Mouse (Mus musculus) forebrain, postnatal 0 days (tissue): ENCODE results near the gene Gm3336. TPM values are rescaled to one million over a fixed set of nuclear protein-coding genes. Genes with fewer than 3 reads are reported as not detected.

ENCODE experiments used
- ATAC-seq: fragments of 200-750 bp; cut with Nextera tagmentation; 2 replicates; pipeline ENCODE4 v1.8.0; 2017; ENCODE audit warnings: mild to moderate bottlenecking, moderate library complexity
- DNase-seq: peaks from one replicate; pipeline ENCODE4 v3.0.0-alpha.2; 2015
- H3K27ac ChIP-seq: fragments of 300-500 bp; sonication (generic); 2 replicates; pipeline ENCODE4 v1.5.1; 2014; ENCODE audit warnings: low read depth, mild to moderate bottlenecking, antibody characterized with exemption, low read length, moderate library complexity, mixed read lengths
- H3K27me3 ChIP-seq: fragments of 300-500 bp; sonication (generic); 2 replicates; pipeline ENCODE4 v1.6.1; 2014; ENCODE audit warnings: mild to moderate bottlenecking, low read length, mixed read lengths; ENCODE audit not compliant: insufficient read depth
- H3K36me3 ChIP-seq: fragments of 300-500 bp; sonication (generic); 2 replicates; pipeline ENCODE4 v1.6.1; 2014; ENCODE audit warnings: mild to moderate bottlenecking, moderate library complexity; ENCODE audit not compliant: insufficient read depth
- H3K4me1 ChIP-seq: fragments of 300-500 bp; sonication (generic); 2 replicates; pipeline ENCODE4 v1.6.1; 2014; ENCODE audit warnings: antibody characterized with exemption; ENCODE audit not compliant: insufficient read depth
- H3K4me2 ChIP-seq: fragments of 300-500 bp; sonication (generic); 2 replicates; pipeline ENCODE4 v1.6.1; 2014; ENCODE audit warnings: low read depth, mild to moderate bottlenecking, moderate library complexity
- H3K4me3 ChIP-seq: fragments of 300-500 bp; sonication (generic); 2 replicates; pipeline ENCODE4 v1.5.1; 2014; ENCODE audit warnings: low read depth, low read length, mixed read lengths
- H3K9ac ChIP-seq: fragments of 300-500 bp; sonication (generic); 2 replicates; pipeline ENCODE4 v1.6.1; 2014; ENCODE audit warnings: mild to moderate bottlenecking
- H3K9me3 ChIP-seq: fragments of 300-500 bp; sonication (generic); 2 replicates; pipeline ENCODE4 v1.6.1; 2016; ENCODE audit warnings: low read length
- CTCF ChIP-seq: sonication (generic); IDR thresholded peaks from 2 replicates; pipeline ENCODE4 v1.5.1; 2016; ENCODE audit warnings: antibody characterized with exemption, control low read depth, low read depth
- WGBS: fragments of 180-500 bp; shearing (Covaris S2); extraction: QIAGEN DNeasy Blood & Tissue Kit; methylation state at CpG from one replicate; pipeline ENCODE4 v1.1.7; 2014; 5-methylcytosine and 5-hydroxymethylcytosine counted together
- polyA plus RNA-seq: library from polyadenylated mRNA; unstranded; fragments of >200 nt; fragmentation: Nextera tagmentation; extraction: Ambion mirVana; gene quantifications from 2 replicates; pipeline ENCODE4 v1.2.1, GENCODE M21; 2015
- total RNA-seq: library from RNA; depleted of rRNA; stranded (reverse); fragments of >200 nt; gene quantifications from 2 replicates; pipeline ENCODE4 v1.2.3, GENCODE M21; 2014

The Gm3336 gene
- total and polyA plus RNA-seq, 2 experiments from 2014 or later = not detected

DNA sequence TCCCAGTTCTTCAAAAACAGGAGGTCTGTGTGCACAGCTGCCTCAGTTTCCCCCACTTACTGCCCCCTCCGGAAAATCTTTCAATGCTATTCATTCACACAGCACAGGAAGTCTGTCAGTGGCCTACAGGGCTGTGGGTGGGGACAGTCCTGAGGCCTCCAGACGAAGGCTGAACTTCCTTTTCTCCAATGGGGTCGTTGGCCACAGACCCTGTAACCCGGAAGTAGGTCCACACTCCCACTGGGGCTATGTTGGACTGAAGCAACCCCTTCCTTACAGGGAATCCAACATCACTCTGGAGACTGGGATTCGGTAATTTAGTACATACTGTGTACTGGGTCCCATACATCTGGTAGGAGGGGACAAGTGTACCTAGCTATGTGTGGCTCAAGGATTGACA is 24.7 kb upstream of the Gm3336 start:
- TF ChIP-seq CTCF = no peak
- no peak for DNase-seq
- Histone ChIP-seq H3K27me3 (no peaks in the 10 kb centered on the region), H3K9me3 (no peaks in the 10 kb centered on the region), H3K9ac (no peak overlapping the region), H3K36me3 (no peaks in the 10 kb centered on the region), H3K4me2 (no peak overlapping the region), H3K4me3 (no peak overlapping the region), H3K4me1 (peaks cover 15% of the 10 kb centered on the region), H3K27ac (no peak overlapping the region)
- ATAC-seq = no peak
- 76% methylated on average over 5 of the region's 5 CpGs for WGBS

DNA sequence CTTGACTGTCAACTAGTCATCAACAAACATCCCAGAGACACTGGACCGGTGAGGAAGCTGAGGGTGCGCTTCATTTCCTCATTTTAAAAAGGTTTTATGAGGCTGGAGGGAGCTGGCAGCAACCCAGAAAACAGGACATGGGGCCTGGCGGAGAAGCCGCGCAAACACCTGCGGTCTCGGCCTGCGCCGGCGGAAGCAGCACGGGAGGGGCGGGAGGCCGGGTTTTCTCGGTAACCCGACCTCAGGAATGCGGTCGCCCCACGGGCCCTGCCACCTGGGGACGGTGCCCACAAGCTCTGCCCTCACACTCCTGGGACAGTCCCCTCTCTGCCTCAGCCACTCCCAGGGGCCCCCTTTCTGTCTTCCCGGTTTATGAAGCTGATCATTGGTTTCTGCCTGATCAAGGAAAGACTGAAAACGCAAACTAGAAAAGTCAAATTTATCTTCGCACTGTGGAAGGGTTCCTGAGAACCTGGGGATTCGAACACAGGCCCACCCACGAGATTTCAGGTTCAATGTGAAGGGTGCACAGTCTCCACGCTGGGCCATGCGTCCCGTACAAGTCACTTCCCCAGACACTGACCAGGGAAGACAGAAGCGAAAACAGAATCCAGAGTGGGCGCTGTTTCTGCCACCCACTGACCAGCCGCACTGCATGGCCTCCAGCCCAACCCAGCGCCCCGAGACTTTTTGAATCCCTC is 22.9 kb upstream of the Gm3336 start:
- H3K4me1 ChIP-seq = peaks cover 15% of the 10 kb centered on the region
- 42% methylated on average over 32 of the region's 32 CpGs for WGBS
- ATAC-seq (no peak), DNase-seq (no peak)
- no peak overlapping the region for H3K27ac ChIP-seq
- H3K4me2 ChIP-seq = no peak overlapping the region
- TF ChIP-seq CTCF = no peak
- no peaks in the 10 kb centered on the region for H3K27me3 ChIP-seq
- no peak overlapping the region for H3K9ac ChIP-seq
- no peaks in the 10 kb centered on the region for H3K9me3 ChIP-seq
- no peak overlapping the region for H3K4me3 ChIP-seq
- no peaks in the 10 kb centered on the region for H3K36me3 ChIP-seq

DNA sequence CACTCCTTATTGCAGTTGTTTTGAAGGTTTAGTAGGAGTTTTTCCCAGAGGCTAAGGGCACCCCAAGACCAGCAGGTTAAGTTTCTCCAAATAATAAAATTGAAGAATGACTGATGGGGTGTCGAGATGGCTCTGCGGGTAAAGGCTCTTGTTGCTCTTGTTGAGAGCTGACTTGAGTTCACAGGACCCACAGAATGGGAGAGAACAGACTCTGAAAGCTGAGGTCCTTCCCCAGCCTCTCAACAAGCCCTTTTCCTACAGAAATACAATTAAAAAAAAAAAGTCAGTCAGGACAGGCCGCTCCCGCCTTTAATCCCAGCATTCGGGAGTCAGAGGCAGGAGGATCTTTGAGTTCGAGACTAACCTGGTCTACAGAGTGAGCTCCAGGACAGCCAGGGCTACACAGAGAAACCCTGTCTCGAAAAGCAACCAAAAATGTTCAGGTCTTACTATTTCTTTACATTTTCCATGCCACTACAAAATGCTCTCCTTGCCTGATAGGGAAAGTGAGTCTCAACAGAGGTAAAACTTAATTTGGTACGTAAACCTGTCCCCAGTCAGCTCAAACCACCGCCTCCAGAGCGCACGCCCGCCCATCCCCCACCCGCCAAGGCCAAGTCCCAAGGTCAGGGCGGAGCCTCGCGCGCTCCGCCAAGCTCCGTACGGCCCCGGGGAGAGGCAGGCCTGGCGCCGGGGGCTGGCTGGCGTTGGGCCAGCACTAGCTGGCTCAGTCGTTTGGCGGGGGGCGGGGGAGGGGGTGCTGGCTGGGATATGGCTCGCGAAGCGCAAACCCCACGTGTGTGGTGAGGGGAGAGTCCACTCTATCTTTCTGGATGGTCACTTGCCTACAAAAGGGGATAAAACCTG is 22.1 kb upstream of the Gm3336 start:
- no peaks in the 10 kb centered on the region for H3K36me3 ChIP-seq
- peak overlapping the region; percentile 60 for H3K4me2 ChIP-seq
- no peaks in the 10 kb centered on the region for H3K27me3 ChIP-seq
- DNase-seq (peak; percentile 64), ATAC-seq (no peak)
- H3K27ac ChIP-seq = peak overlapping the region; percentile 21; the same call in 1 of the 2 replicates
- H3K4me1 ChIP-seq = peaks cover 19% of the 10 kb centered on the region
- peak overlapping the region; percentile 14 for H3K4me3 ChIP-seq
- TF ChIP-seq CTCF = no peak
- no peaks in the 10 kb centered on the region for H3K9me3 ChIP-seq
- WGBS = 6% methylated on average over 31 of the region's 31 CpGs
- H3K9ac ChIP-seq = peak overlapping the region; percentile 35; the same call in 1 of the 2 replicates

DNA sequence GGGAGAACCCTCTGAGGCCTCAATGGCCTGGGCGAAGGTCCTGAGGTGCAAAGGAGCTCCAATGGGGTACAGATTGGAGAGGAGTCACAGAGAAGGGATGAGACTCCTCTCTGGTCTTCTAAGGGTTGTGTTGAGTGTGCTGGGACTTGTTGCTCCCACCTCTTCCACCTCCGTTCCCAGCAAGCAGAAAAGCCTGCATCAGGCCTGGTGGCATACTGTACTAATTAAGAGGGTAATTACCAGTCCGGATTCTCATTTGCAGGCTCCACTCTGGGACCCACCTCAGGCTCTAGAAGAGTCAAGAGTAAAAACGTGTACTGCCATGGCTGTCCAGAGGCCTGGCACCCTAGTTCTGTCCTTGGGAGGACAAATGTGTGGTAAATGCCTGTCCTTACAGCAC is 21.4 kb upstream of the Gm3336 start:
- TF ChIP-seq CTCF = no peak
- ATAC-seq (no peak), DNase-seq (no peak)
- Histone ChIP-seq H3K4me2 (peak overlapping the region; percentile 60), H3K27me3 (no peaks in the 10 kb centered on the region), H3K9me3 (no peaks in the 10 kb centered on the region), H3K4me1 (peaks cover 23% of the 10 kb centered on the region), H3K27ac (peak overlapping the region; percentile 15; the same call in 1 of the 2 replicates), H3K36me3 (no peaks in the 10 kb centered on the region), H3K4me3 (no peak overlapping the region), H3K9ac (no peak overlapping the region)
- WGBS = 20% methylated on average over 4 of the region's 4 CpGs

- Histone ChIP-seq H3K4me1 (peaks cover 22% of the 10 kb centered on the region), H3K36me3 (no peaks in the 10 kb centered on the region), H3K4me2 (peak overlapping the region; percentile 60), H3K4me3 (peak overlapping the region; percentile 66), H3K27me3 (no peaks in the 10 kb centered on the region), H3K9ac (peak overlapping the region; percentile 58), H3K27ac (peak overlapping the region; percentile 97), H3K9me3 (no peaks in the 10 kb centered on the region)
- TF ChIP-seq CTCF = no peak
- ATAC-seq (no peak), DNase-seq (no peak)
- 68% methylated on average over 12 of the region's 12 CpGs for WGBS
Measured at GRCm38 (mm10) chr8:70697366-70698250, 20.7 kb upstream of the Gm3336 start.

- peak within 1 kb of the TSS; percentile 97 for H3K27ac ChIP-seq
- H3K4me1 ChIP-seq = peaks cover 22% of the 10 kb centered on the region
- peak within 1 kb of the TSS; percentile 60 for H3K4me2 ChIP-seq
- no peaks in the 10 kb centered on the region for H3K27me3 ChIP-seq
- WGBS = 3% methylated on average over 58 of the region's 69 CpGs
- no peaks in the 10 kb centered on the region for H3K9me3 ChIP-seq
- H3K9ac ChIP-seq = peak within 1 kb of the TSS; percentile 98
- H3K36me3 ChIP-seq = no peaks in the 10 kb centered on the region
- peak; percentile 89 for ATAC-seq
- peak within 1 kb of the TSS; percentile 66 for H3K4me3 ChIP-seq
- DNase-seq = peak; percentile 100
- TF ChIP-seq CTCF = peak; percentile 59
Measured at GRCm38 (mm10) chr8:70698310-70699109, 19.8 kb upstream of the Gm3336 start, which contains the start of gene Jund. TSS of gene Jund (plus strand) at chr8:70698949.
